Mouse (Mus musculus): Measurements from ENCODE around the gene Vamp2. TPM values are rescaled to one million over a fixed set of nuclear protein-coding genes. Genes with fewer than 3 reads are reported as not detected.

Vamp2 gene
- total and polyA plus RNA-seq, 2 experiments = 5.2 to 36.9 TPM

- no peak for TF ChIP-seq POLR2A (IDR thresholded peaks at IDR 0.05; ENCODE audit: extremely low read depth, insufficient read depth, low read length)
- no peak for TF ChIP-seq CTCF (IDR thresholded peaks at IDR 0.05; ENCODE audit: low read depth, low read length)
- Histone ChIP-seq H3K27ac (replicated peaks; ENCODE audit: insufficient read depth, low read depth, low read length) (peak overlapping the region; percentile 53), H3K27me3 (ENCODE audit: control insufficient read depth, insufficient read depth, low read length) (no peaks in the 10 kb centered on the region), H3K36me3 (ENCODE audit: control insufficient read depth, insufficient read depth, low read length) (no peaks in the 10 kb centered on the region), H3K4me3 (ENCODE audit: insufficient read depth, low read depth, low read length) (peak overlapping the region; percentile 56), H3K79me2 (ENCODE audit: control insufficient read depth, insufficient read depth, low read length) (no peaks in the 10 kb centered on the region), H3K4me1 (ENCODE audit: control insufficient read depth, insufficient read depth, low read length) (peaks cover 11% of the 10 kb centered on the region; the same call in 1 of the 2 replicates), H3K9ac (ENCODE audit: low read depth, low read length) (peak overlapping the region; percentile 51)
- under 1% methylated on average over 31 of the region's 31 CpGs for WGBS
- peak; percentile 95 for DNase-seq (ENCODE audit: extremely low read depth, low read depth, low spot score)
Observed at GRCm38 (mm10) chr11:69123693-69124497, 35.6 kb downstream of the Vamp2 start.

GRCm38 (mm10) chr11:69124498-69124847 is 36.2 kb downstream of the Vamp2 start:
- no peaks in the 10 kb centered on the region for H3K79me2 ChIP-seq (ENCODE audit: control insufficient read depth, insufficient read depth, low read length)
- DNase-seq (ENCODE audit: extremely low read depth, low read depth, low spot score) = no peak
- 0% methylated on average over 3 of the region's 3 CpGs for WGBS
- H3K36me3 ChIP-seq (ENCODE audit: control insufficient read depth, insufficient read depth, low read length) = no peaks in the 10 kb centered on the region
- TF ChIP-seq CTCF (IDR thresholded peaks at IDR 0.05; ENCODE audit: low read depth, low read length) = no peak
- no peak overlapping the region for H3K9ac ChIP-seq (ENCODE audit: low read depth, low read length)
- H3K4me3 ChIP-seq (ENCODE audit: insufficient read depth, low read depth, low read length) = no peak overlapping the region
- H3K27me3 ChIP-seq (ENCODE audit: control insufficient read depth, insufficient read depth, low read length) = no peaks in the 10 kb centered on the region
- no peak overlapping the region for H3K27ac ChIP-seq (replicated peaks; ENCODE audit: insufficient read depth, low read depth, low read length)
- peaks cover 11% of the 10 kb centered on the region; the same call in 1 of the 2 replicates for H3K4me1 ChIP-seq (ENCODE audit: control insufficient read depth, insufficient read depth, low read length)

DNA sequence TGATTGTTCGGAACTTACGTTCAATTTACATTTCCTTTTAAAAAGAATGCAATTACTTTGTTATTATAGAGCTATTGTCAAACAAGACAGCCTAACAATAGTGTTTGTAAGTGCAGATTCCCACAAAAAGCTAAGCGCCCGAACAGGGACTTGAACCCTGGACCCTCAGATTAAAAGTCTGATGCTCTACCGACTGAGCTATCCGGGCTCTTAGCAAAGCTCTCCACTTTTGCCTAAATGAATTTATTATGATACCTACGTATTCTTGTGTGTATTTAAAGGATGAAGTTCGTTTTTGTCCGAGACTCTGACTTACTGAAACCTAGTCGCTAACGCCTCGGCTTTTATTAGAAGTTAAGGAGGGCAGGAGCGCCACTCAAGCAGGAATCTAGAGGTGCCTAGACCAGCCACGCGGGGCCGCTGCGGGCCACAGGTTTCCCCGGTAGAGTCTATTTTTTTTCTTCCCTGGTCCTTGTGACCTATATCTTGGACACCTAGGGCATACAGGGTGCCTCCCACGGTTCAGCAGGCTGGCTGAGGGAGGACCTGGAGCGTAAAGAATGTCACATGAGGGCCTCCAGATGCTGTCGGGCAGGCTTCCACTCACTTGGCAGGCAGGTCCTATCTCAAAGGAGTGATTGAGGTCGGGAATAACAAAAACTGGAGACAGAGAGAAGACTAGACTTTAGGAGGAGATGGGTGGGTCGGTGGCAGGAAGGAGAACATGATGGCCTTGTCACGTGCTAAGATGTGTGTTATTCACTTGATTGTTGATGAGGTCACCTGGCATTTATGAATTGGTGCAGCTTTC is 37.0 kb downstream of the Vamp2 start:
- Histone ChIP-seq H3K27me3 (ENCODE audit: control insufficient read depth, insufficient read depth, low read length) (no peaks in the 10 kb centered on the region), H3K4me3 (ENCODE audit: insufficient read depth, low read depth, low read length) (peak overlapping the region; percentile 58), H3K27ac (replicated peaks; ENCODE audit: insufficient read depth, low read depth, low read length) (0 out of 2 replicates have a peak overlapping the region, but pooled peaks have one; percentile 7), H3K79me2 (ENCODE audit: control insufficient read depth, insufficient read depth, low read length) (no peaks in the 10 kb centered on the region), H3K36me3 (ENCODE audit: control insufficient read depth, insufficient read depth, low read length) (no peaks in the 10 kb centered on the region), H3K9ac (ENCODE audit: low read depth, low read length) (peak overlapping the region; percentile 48), H3K4me1 (ENCODE audit: control insufficient read depth, insufficient read depth, low read length) (peaks cover 11% of the 10 kb centered on the region; the same call in 1 of the 2 replicates)
- peak; percentile 85 for DNase-seq (ENCODE audit: extremely low read depth, low read depth, low spot score)
- WGBS = under 1% methylated on average over 24 of the region's 24 CpGs
- TF ChIP-seq POLR2A (IDR thresholded peaks at IDR 0.05; ENCODE audit: extremely low read depth, insufficient read depth, low read length) (no peak), CTCF (IDR thresholded peaks at IDR 0.05; ENCODE audit: low read depth, low read length) (peak; percentile 61)

GRCm38 (mm10) chr11:69125852-69125918 is 37.4 kb downstream of the Vamp2 start, which contains the start of gene Aloxe3:
Gene Aloxe3, plus strand, starts transcription at chr11:69125896.
- no peak for TF ChIP-seq POLR2A (IDR thresholded peaks at IDR 0.05; ENCODE audit: extremely low read depth, insufficient read depth, low read length)
- no peak for TF ChIP-seq CTCF (IDR thresholded peaks at IDR 0.05; ENCODE audit: low read depth, low read length)
- 0 out of 2 replicates have a peak within 1 kb of the TSS, but pooled peaks have one; percentile 7 for H3K27ac ChIP-seq (replicated peaks; ENCODE audit: insufficient read depth, low read depth, low read length)

DNA sequence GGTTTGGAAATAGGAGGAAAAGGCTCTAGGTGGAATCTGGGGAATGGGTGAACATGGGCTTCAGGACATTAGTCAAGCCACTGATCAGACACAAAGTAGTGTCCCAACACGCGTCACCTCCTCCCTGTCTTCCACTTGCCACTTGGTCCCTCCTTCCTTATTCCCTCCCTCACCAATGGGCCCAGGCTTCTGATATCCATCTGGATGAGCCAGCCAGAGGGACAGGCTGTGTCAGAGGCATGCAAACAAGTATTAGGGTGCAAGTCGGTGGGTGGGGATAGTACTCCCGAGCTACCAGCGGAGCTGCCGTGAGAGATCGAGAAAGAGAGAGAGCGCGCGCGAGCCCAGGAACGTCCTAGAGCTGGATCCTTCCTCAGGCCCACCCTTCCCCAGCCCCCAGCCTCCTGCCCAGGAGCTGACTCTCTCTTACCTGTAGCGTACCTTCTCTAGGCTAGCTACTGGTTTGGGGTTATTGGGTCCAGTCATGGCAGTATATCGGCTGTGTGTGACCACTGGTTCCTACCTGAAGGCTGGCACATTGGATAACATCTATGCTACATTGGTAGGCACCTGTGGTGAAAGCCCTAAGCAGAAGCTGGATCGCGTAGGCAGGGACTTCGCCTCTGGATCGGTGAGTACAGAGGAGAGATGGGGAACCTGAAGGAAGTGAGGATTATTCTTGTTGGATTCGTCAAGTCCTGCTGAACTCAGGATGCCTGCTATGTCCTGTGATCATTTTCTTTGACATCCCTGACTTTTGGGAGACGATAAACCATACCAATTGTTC is 37.8 kb downstream of the Vamp2 start:
- peak overlapping the region; percentile 58 for H3K4me3 ChIP-seq (ENCODE audit: insufficient read depth, low read depth, low read length)
- peaks cover 11% of the 10 kb centered on the region; the same call in 1 of the 2 replicates for H3K4me1 ChIP-seq (ENCODE audit: control insufficient read depth, insufficient read depth, low read length)
- H3K27ac ChIP-seq (replicated peaks; ENCODE audit: insufficient read depth, low read depth, low read length) = no peak overlapping the region
- H3K36me3 ChIP-seq (ENCODE audit: control insufficient read depth, insufficient read depth, low read length) = no peaks in the 10 kb centered on the region
- DNase-seq (ENCODE audit: extremely low read depth, low read depth, low spot score) = no peak
- no peak overlapping the region for H3K9ac ChIP-seq (ENCODE audit: low read depth, low read length)
- no peaks in the 10 kb centered on the region for H3K27me3 ChIP-seq (ENCODE audit: control insufficient read depth, insufficient read depth, low read length)
- no peak for TF ChIP-seq CTCF (IDR thresholded peaks at IDR 0.05; ENCODE audit: low read depth, low read length)
- no peak for TF ChIP-seq POLR2A (IDR thresholded peaks at IDR 0.05; ENCODE audit: extremely low read depth, insufficient read depth, low read length)
- WGBS = 32% methylated on average over 20 of the region's 20 CpGs
- no peaks in the 10 kb centered on the region for H3K79me2 ChIP-seq (ENCODE audit: control insufficient read depth, insufficient read depth, low read length)

More at GRCm38 (mm10) chr11:69125852-69125918, 37.4 kb downstream of the Vamp2 start, which contains the start of gene Aloxe3:
- Histone ChIP-seq H3K27me3 (ENCODE audit: control insufficient read depth, insufficient read depth, low read length) (no peaks in the 10 kb centered on the region), H3K4me3 (ENCODE audit: insufficient read depth, low read depth, low read length) (peak within 1 kb of the TSS; percentile 58), H3K36me3 (ENCODE audit: control insufficient read depth, insufficient read depth, low read length) (no peaks in the 10 kb centered on the region), H3K79me2 (ENCODE audit: control insufficient read depth, insufficient read depth, low read length) (no peaks in the 10 kb centered on the region), H3K4me1 (ENCODE audit: control insufficient read depth, insufficient read depth, low read length) (peaks cover 11% of the 10 kb centered on the region; the same call in 1 of the 2 replicates), H3K9ac (ENCODE audit: low read depth, low read length) (peak within 1 kb of the TSS; percentile 48)
- 5% methylated on average over 3 of the region's 3 CpGs for WGBS
- no peak for DNase-seq (ENCODE audit: extremely low read depth, low read depth, low spot score)

Measured in liver, adult 2 months (tissue).